Mouse (Mus musculus): ENCODE results near the gene Aaed1. TPM values are rescaled to one million over a fixed set of nuclear protein-coding genes. Genes with fewer than 3 reads are reported as not detected.

Gene Aaed1
- polyA plus RNA-seq, 1 experiment from 2014 or later: 13.4 TPM

- H3K9ac ChIP-seq: no peak overlapping the region
- ATAC-seq (ENCODE audit: low FRiP score, low read depth): no peak
- H3K4me1 ChIP-seq (replicated peaks): peaks cover 8% of the 10 kb centered on the region; the same call in 1 of the 2 replicates
- H3K36me3 ChIP-seq: no peaks in the 10 kb centered on the region
- H3K4me2 ChIP-seq: no peak overlapping the region
- H3K27me3 ChIP-seq: no peaks in the 10 kb centered on the region
- H3K9me3 ChIP-seq: no peaks in the 10 kb centered on the region
- 85% methylated on average over 4 of the region's 4 CpGs for WGBS
- no peak overlapping the region for H3K4me3 ChIP-seq
- H3K27ac ChIP-seq (replicated peaks): no peak overlapping the region
These were observed 67.7 kb downstream of the Aaed1 start for GRCm38 (mm10) chr13:64244685-64245261.

- no peak for ATAC-seq (ENCODE audit: low FRiP score, low read depth)
- H3K4me3 ChIP-seq: no peak overlapping the region
- no peaks in the 10 kb centered on the region for H3K27me3 ChIP-seq
- H3K27ac ChIP-seq (replicated peaks): no peak overlapping the region
- no peaks in the 10 kb centered on the region for H3K4me1 ChIP-seq (replicated peaks)
- H3K36me3 ChIP-seq: no peaks in the 10 kb centered on the region
- H3K4me2 ChIP-seq: no peak overlapping the region
- H3K9me3 ChIP-seq: no peaks in the 10 kb centered on the region
- no peak overlapping the region for H3K9ac ChIP-seq
These were observed 69.8 kb downstream of the Aaed1 start for GRCm38 (mm10) chr13:64242721-64243120.

- Histone ChIP-seq H3K9ac (no peak overlapping the region), H3K27ac (replicated peaks) (no peak overlapping the region), H3K9me3 (no peaks in the 10 kb centered on the region), H3K27me3 (no peaks in the 10 kb centered on the region), H3K4me3 (no peak overlapping the region), H3K36me3 (no peaks in the 10 kb centered on the region), H3K4me1 (replicated peaks) (no peaks in the 10 kb centered on the region), H3K4me2 (no peak overlapping the region)
- 82% methylated on average over 7 of the region's 7 CpGs for WGBS
- no peak for ATAC-seq (ENCODE audit: low FRiP score, low read depth)
These were observed 71.9 kb downstream of the Aaed1 start for GRCm38 (mm10) chr13:64240626-64241025.

GRCm38 (mm10) chr13:64237681-64238157 lies 74.8 kb downstream of the Aaed1 start:
- no peak overlapping the region for H3K4me2 ChIP-seq
- H3K9me3 ChIP-seq: no peaks in the 10 kb centered on the region
- H3K36me3 ChIP-seq: no peaks in the 10 kb centered on the region
- H3K9ac ChIP-seq: no peak overlapping the region
- H3K4me3 ChIP-seq: no peak overlapping the region
- H3K27me3 ChIP-seq: no peaks in the 10 kb centered on the region
- ATAC-seq (ENCODE audit: low FRiP score, low read depth): no peak
- no peak overlapping the region for H3K27ac ChIP-seq (replicated peaks)
- H3K4me1 ChIP-seq (replicated peaks): no peaks in the 10 kb centered on the region

- Histone ChIP-seq H3K4me3 (no peak overlapping the region), H3K9me3 (no peaks in the 10 kb centered on the region), H3K9ac (no peak overlapping the region), H3K27me3 (no peaks in the 10 kb centered on the region), H3K4me1 (replicated peaks) (no peaks in the 10 kb centered on the region), H3K36me3 (no peaks in the 10 kb centered on the region), H3K27ac (replicated peaks) (no peak overlapping the region), H3K4me2 (no peak overlapping the region)
- 80% methylated on average over 4 of the region's 4 CpGs for WGBS
- no peak for ATAC-seq (ENCODE audit: low FRiP score, low read depth)
These were observed 75.4 kb downstream of the Aaed1 start for GRCm38 (mm10) chr13:64237000-64237680.

- Histone ChIP-seq H3K27me3 (no peaks in the 10 kb centered on the region), H3K36me3 (no peaks in the 10 kb centered on the region), H3K9ac (no peak overlapping the region), H3K9me3 (no peaks in the 10 kb centered on the region), H3K4me2 (no peak overlapping the region), H3K4me1 (replicated peaks) (no peaks in the 10 kb centered on the region), H3K27ac (replicated peaks) (no peak overlapping the region), H3K4me3 (no peak overlapping the region)
- ATAC-seq (ENCODE audit: low FRiP score, low read depth): no peak
- WGBS: 72% methylated on average over 3 of the region's 3 CpGs
These were observed 76.7 kb downstream of the Aaed1 start for GRCm38 (mm10) chr13:64235777-64236176.

- Histone ChIP-seq H3K4me2 (no peak overlapping the region), H3K36me3 (no peaks in the 10 kb centered on the region), H3K27me3 (no peaks in the 10 kb centered on the region), H3K4me3 (no peak overlapping the region), H3K9ac (no peak overlapping the region), H3K27ac (replicated peaks) (no peak overlapping the region), H3K9me3 (no peaks in the 10 kb centered on the region), H3K4me1 (replicated peaks) (no peaks in the 10 kb centered on the region)
- ATAC-seq (ENCODE audit: low FRiP score, low read depth): no peak
- WGBS: 84% methylated on average over 4 of the region's 4 CpGs
These were observed 77.3 kb downstream of the Aaed1 start for GRCm38 (mm10) chr13:64235062-64235715.

- Histone ChIP-seq H3K9ac (no peak overlapping the region), H3K4me3 (no peak overlapping the region), H3K4me1 (replicated peaks) (no peaks in the 10 kb centered on the region), H3K9me3 (no peaks in the 10 kb centered on the region), H3K36me3 (no peaks in the 10 kb centered on the region), H3K27ac (replicated peaks) (no peak overlapping the region), H3K27me3 (no peaks in the 10 kb centered on the region), H3K4me2 (no peak overlapping the region)
- 86% methylated on average over 4 of the region's 4 CpGs for WGBS
- no peak for ATAC-seq (ENCODE audit: low FRiP score, low read depth)
These were observed 79.4 kb downstream of the Aaed1 start for GRCm38 (mm10) chr13:64233139-64233538.

GRCm38 (mm10) chr13:64226725-64227124 lies 85.8 kb downstream of the Aaed1 start:
- H3K9me3 ChIP-seq: no peaks in the 10 kb centered on the region
- H3K9ac ChIP-seq: no peak overlapping the region
- H3K4me1 ChIP-seq (replicated peaks): no peaks in the 10 kb centered on the region
- no peak for ATAC-seq (ENCODE audit: low FRiP score, low read depth)
- H3K4me3 ChIP-seq: no peak overlapping the region
- 87% methylated on average over 4 of the region's 4 CpGs for WGBS
- no peak overlapping the region for H3K4me2 ChIP-seq
- H3K36me3 ChIP-seq: no peaks in the 10 kb centered on the region
- H3K27me3 ChIP-seq: no peaks in the 10 kb centered on the region
- no peak overlapping the region for H3K27ac ChIP-seq (replicated peaks)

GRCm38 (mm10) chr13:64225738-64226137 lies 86.8 kb downstream of the Aaed1 start:
- Histone ChIP-seq H3K9me3 (no peaks in the 10 kb centered on the region), H3K4me2 (no peak overlapping the region), H3K4me3 (no peak overlapping the region), H3K27ac (replicated peaks) (no peak overlapping the region), H3K36me3 (no peaks in the 10 kb centered on the region), H3K4me1 (replicated peaks) (no peaks in the 10 kb centered on the region), H3K9ac (no peak overlapping the region), H3K27me3 (no peaks in the 10 kb centered on the region)
- WGBS: 92% methylated on average over 3 of the region's 3 CpGs
- ATAC-seq (ENCODE audit: low FRiP score, low read depth): no peak

Measured in hindbrain, embryonic 15.5 days (tissue).